Mouse (Mus musculus): Measurements from ENCODE around the gene Kpnb1.

Kpnb1 gene

DNA sequence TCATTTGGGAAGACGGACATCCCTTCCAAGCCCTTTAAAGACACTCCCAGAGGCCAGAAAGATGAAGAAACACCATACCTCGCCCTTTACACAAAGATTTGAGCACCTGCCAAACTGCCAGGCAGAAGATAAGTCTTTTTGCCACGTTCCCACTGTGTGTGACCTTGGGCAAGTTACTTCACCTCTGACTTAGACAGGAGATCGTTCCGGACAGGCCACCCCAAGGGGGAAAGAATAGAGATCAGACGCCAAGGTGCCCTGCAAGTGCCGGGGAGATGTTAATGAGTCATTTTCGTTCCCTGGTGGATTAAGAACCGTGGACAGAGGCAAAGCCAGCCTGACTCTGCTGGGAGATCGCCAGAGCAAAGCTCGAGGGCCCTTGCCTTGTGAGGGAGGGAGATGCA is 35.7 kb downstream of the Kpnb1 start:
- no peak for TF ChIP-seq GATA4 (IDR thresholded peaks at IDR 0.05; ENCODE audit: insufficient replicate concordance, low read length)

DNA sequence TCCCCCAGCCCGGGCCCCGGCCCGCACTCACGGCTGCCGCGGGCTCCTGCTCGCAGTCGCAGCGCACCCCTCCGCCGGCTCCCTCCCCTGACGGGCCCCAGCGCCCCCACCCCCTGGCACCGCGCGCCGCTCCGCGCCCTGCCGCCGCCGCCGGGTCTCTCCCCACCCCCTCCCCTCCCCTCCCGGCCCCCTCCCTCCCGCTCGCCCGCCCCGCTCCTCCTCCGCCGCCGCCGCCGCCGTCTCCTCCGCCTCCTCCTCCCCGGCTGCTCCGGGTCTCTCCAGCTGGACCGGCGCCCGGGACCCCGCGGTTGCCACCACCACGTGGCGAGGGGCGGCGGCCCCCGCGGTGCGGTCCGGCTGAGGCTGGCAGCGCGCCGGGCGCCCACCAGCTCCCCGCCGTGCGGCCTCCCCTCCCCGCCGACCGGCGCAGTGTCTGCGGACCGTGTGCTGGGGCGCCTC is 36.3 kb downstream of the Kpnb1 start, which contains the start of gene Tbkbp1:
Gene Tbkbp1, minus strand, starts transcription at position 153 of the 459 bp plus-strand sequence.
- TF ChIP-seq GATA4 (IDR thresholded peaks at IDR 0.05; ENCODE audit: insufficient replicate concordance, low read length) = no peak

DNA sequence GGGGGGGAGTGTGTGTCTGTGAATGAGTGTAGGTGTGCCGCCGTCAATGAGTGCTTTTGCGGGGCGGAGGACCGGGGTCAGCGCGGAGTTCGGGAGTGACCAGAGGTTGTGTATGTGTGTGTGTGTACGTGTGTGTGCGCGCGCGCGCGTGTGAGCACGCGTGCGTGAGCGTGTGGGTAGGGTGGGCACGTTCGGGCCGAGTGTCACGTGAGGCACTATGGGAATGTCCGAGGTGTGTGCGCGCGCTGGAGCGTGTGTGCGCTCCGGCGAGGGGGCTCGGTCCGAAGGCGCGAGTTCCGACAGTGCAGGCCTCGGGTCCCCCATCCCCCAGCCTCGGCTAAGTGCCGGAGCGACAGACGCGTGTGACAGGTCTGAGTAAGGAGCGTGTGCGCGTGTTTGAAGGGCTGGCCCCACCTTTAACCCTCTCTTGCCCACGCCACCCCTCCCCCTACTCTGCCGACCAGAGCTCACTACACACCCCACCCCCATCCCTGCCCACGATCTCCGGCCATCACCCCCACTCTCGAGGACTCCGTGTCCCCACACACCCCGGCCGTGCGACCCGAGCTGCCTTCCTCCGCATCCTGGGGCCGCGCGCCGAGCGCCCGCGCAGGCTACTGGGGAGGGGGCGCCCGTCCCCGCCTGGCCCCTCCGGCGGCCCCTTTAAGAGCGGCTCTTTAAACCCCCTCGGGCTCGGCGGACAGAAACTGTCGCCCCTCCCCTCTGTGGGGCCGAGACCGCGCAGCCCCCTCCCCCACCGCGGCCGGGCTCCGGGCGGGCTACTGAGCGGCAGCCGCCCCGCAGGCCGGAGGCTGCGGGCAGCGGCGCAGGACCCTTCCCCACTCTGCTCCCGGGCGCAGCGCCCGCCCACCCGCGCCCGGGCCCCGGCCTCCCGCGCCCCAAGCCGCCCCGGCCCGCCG is 37.0 kb downstream of the Kpnb1 start:
- TF ChIP-seq GATA4 (IDR thresholded peaks at IDR 0.05; ENCODE audit: insufficient replicate concordance, low read length) = no peak

DNA sequence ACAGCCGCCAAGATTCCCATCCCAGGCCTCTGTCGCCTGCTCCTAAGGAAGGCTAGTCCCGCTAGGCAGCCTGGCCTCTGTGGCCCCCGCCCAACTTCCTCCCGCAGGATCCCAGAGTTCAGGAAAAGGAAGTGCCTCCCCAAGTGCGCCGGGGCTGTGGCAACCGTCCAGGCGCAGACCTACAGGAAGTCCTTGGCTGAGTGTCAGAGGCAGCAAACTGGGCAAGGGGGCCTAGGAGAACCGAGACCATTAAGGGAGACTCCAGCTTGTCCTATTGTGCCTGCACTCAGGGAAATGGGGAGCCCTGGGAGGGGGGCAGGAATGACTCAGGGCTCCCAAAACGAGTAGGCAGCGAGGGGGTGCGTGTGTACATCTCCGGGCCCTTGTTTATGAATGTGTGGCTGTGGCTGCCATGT is 37.7 kb downstream of the Kpnb1 start:
- TF ChIP-seq GATA4 (IDR thresholded peaks at IDR 0.05; ENCODE audit: insufficient replicate concordance, low read length) = peak; percentile 57; the same call in 1 of the 2 replicates

DNA sequence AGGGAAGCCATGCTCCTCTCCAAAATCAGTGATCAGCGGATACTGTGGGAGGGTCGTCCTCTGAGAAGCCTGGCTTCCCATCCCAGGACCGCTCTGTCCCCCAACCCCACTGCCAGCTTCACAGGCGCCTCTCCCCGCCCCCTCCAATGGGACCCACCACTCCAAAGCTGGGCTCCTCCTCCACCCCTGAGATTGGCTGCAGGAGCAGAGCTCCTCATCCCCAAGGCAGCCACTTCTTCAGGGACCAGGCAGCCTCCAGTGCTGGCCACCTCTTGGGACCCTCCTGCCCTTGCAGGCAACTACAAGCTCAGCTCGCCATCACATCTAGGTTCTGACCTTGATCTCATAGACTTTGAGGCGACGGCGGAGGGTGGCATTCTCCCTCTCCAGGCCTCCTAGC is 38.7 kb downstream of the Kpnb1 start:
- no peak for TF ChIP-seq GATA4 (IDR thresholded peaks at IDR 0.05; ENCODE audit: insufficient replicate concordance, low read length)

DNA sequence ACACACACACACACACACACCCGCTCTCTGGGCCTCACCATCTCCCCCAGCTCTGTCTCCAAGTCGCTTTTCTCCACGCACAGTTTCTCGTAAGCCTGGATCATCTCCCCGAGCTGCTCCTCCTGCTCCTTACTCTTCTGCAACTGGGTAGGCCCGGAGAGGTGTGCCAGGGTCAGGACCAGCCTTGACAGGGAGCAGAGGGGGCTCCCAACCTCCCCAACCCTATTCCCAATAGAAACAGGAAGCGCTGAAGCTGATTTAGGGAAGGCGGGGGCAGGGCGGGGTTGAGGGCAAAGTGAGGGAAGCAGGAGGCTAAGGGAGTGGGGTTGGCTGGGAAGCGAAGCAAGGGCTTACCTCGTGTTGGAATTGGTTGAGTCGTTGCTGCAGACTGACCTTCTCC is 39.1 kb downstream of the Kpnb1 start:
- TF ChIP-seq GATA4 (IDR thresholded peaks at IDR 0.05; ENCODE audit: insufficient replicate concordance, low read length) = no peak

DNA sequence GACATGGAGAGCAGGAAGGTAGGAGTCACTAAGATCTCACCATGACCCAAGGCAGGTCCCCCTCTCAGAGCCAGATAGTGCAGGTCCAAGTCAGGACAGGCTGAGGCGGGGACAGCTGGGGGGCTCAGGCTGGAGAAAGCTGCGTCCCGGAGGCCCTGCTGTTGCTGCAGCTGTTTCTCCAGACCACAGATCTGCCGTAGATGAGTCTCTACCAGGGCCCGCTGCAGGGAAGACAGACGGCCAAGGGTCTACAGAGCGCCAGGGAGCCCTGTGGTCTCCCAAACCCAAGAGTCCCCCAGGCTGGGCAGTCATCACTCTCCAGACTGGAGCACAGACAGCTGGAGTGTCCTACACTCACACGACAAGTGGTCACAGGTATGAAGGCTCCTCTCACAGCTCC is 40.3 kb downstream of the Kpnb1 start:
- no peak for TF ChIP-seq GATA4 (IDR thresholded peaks at IDR 0.05; ENCODE audit: insufficient replicate concordance, low read length)

DNA sequence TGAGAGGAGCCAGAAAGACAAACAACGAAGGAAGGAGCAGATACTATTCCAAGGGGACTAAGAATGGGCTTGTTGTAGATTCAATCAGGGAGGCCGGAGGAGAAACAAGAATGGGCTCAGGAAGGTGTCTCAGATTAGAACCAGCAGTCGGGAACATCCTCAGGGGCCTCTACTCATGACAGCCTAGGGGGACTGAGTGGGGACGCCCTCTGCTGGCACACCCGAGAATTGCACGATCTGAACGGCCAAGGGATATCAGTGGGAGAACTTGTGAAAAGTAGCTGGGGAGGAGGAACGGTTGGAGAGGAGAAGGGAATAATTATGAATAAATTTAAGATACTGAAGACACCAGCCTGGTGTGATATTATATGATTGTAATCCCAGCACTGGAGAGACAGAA is 41.0 kb downstream of the Kpnb1 start:
- TF ChIP-seq GATA4 (IDR thresholded peaks at IDR 0.05; ENCODE audit: insufficient replicate concordance, low read length) = no peak

DNA sequence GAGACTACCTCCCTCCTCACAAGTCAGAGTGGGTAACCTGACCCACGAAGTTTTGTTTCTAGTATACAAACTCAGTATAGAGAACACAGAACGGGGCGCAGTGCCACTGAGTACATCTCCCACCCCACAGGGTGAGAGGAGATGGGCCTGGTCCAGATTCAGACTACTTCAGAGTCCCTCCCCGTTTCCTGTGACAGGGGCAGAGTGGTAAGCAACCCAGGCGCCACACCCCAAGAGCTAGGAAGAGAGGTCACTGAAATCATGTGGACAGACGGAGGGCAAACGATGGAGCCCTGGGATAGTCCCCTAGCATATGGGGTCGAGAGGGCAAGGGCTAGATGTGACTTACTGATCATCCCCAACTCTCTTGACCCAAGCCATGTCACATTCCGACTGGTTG is 41.7 kb downstream of the Kpnb1 start:
- no peak for TF ChIP-seq GATA4 (IDR thresholded peaks at IDR 0.05; ENCODE audit: insufficient replicate concordance, low read length)

DNA sequence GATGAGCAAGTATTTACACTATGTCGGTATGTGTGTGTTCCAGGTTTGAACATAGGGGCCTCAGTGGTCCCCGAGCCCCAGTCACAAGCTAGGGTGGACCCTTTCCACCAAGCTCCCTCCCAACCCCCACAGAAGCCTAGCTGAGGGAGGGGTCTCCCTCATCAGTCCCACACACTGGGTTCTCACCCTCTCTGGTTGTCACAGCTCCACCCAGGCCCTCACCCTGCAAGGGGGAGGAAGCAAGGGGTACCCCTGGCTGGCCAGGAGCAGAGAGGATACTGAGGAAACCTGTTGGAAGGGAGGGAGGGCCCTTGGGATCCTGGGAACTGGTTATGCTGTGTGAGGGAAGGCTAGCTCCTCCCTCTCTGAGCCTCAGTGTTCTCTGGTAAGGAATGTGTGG is 42.4 kb downstream of the Kpnb1 start:
- no peak for TF ChIP-seq GATA4 (IDR thresholded peaks at IDR 0.05; ENCODE audit: insufficient replicate concordance, low read length)

DNA sequence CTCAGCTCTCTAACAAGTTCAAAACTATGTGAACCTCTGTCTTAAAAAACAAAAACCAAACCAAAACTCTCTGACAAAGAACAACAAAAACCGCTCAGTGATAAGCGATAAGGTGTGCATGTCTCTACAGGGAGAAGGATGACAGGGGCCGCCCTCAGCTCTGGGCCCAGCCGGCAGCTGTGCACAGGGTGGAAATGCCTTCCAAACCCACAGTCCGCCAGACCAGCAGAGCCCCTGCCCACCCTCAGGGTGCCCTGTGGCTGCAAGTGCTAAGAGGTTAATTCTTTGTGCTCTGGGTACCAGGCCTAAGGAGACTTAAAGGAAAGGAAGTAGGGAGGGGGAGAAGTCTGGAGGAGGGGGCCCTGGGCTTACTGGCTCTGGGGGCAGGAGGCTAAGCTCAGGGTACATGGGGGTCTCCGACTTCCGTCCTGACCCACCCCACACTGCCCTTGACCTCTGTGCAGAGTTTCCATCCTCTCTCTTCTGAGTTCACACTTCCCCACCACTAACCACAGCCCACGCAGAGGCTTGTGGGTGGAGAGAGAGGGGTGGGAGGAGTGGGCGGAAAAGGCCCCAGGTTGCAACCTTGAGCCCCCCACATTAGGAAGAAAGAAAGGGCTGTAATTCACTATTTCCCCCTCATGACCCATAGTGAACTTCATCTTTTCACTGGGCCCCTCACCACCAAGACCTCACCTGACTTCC is 44.3 kb downstream of the Kpnb1 start:
- TF ChIP-seq GATA4 (IDR thresholded peaks at IDR 0.05; ENCODE audit: insufficient replicate concordance, low read length) = no peak

DNA sequence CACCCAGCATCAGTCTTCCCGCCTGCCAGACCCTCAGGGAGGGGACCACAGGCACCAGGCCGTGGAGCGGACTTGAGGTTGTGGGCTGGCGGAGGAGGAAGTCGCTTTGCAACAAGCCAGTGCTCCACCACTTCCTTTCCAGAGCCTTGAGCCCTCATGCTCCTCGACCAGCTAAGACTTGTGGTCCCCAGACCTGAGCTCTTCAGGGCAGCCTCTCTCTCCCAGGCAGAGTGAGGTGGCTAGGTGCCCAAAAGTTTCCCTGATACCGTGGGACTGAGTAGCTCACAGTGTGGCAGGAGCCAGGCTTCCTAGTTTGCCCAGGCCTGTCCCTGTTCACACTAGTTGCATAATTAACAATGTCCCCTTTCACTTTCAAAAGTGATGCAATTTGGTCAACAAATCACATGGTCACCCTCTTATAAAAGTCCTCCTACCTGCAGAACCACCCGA is 45.5 kb downstream of the Kpnb1 start:
- no peak for TF ChIP-seq GATA4 (IDR thresholded peaks at IDR 0.05; ENCODE audit: insufficient replicate concordance, low read length)

DNA sequence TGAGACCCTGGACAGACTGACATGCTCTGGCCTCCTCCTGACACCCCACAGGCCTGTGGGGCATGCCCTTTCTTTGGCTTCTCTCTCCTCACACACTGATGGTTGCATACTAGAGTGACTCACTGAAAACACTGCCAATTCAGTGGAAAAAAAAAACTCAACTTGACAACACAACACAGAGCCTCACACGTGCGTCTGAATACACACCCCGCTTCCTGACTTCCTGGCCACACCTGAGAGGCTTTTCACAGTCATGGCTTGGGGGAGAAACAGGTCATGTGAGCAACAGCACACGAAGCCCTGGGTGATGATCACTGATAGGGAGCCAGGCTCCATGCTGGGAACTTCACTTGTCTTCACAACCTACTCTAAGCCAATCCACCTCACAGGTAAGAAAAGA is 46.9 kb downstream of the Kpnb1 start:
- no peak for TF ChIP-seq GATA4 (IDR thresholded peaks at IDR 0.05; ENCODE audit: insufficient replicate concordance, low read length)

DNA sequence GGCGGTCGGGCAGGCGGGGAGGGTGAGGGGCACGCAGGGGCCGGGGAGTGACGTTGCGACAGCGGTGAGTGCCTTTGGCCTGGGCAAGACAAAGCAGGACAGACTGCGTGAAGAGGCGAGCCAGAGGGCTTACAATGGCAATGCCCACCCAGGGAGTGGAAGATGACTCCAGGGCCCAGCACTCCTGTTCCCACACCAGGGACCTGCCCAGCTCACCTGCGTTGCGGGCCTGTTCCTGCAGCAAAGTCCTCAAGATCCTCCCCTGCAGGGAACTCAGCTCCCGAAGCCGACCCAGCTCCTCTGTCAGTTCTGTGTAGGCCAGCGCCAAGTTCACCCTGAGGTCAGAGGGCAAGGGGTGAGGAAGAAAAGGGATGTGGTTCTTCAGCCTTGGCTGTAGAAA is 48.4 kb downstream of the Kpnb1 start:
- TF ChIP-seq GATA4 (IDR thresholded peaks at IDR 0.05; ENCODE audit: insufficient replicate concordance, low read length) = no peak

DNA sequence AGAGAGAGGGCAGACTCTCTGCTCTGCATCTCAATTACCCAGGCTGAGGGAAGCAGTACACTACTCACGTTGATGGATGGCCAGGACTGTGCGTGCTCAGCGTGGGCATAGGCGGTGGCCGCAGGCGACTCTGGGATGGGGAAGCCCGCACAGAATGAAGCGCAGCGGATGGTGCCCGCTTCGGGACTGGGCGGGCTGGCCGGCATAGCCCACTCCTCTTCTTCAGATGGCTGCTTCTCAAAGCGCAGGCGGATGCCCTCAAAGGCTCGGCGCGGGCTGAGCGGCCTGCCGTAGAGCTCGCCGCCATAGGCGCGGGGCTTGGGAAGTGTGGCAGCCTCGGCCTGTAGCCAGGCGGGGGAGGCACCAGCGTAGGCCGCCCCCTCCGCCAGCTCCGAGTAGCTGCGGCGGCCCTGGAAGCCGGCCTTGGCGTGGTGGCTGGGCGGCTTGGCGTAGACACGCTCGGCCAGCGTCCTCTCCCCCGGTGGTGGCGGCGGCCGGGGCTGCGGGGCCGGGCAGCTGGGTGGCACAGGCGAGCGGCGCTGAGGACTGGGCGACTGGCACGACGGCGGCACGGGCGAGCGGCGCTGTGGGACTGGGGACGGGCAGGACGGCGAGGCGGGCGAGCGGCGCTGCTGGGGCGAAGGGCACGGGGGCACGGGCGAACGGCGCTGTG is 49.0 kb downstream of the Kpnb1 start:
- no peak for TF ChIP-seq GATA4 (IDR thresholded peaks at IDR 0.05; ENCODE audit: insufficient replicate concordance, low read length)

Data from liver, adult (tissue).